Mouse (Mus musculus): Measurements from ENCODE around the gene Vrk1.

Vrk1 gene

DNA sequence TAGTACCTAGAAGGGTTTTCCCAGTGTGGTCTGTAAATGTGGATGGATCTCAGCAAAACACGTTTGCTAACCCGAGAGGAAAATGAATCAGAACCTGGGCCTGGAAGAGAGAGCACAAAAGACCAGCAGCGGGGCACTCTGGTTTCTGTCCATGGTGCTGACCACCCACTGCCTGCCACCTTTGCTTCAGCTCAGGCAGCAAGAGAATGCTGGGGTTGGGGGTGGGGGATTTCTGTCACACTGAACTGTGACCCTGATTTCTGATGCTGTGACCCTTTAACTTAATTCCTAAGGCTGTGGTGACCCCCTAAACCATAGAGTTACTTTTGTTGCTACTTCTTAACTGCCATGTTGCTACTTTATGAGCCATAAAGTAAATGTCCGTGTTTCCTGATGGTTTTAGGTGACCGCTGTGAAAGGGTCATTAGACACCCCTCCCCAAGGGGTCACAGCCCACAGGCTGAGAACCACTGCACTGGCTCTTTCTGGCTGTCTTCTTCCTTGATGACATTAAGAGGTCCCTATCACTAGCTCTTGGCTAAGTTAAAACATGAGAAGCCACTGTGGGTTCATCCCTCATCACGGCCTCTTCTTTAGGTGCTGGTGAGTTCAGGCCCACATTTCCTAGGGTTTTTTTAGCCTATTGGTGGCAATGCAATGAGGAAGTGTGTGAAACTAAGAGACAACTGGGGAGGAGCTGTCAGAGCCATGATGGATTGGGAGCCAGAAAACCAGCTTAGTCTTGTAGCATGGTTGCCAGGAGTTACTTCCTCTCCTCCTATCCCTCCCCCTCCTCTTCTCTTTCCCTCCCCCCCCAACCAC, 105.3 kb downstream of the Vrk1 start:
- TF ChIP-seq GATA4 (IDR thresholded peaks at IDR 0.05; ENCODE audit: insufficient replicate concordance, low read length), result no peak

DNA sequence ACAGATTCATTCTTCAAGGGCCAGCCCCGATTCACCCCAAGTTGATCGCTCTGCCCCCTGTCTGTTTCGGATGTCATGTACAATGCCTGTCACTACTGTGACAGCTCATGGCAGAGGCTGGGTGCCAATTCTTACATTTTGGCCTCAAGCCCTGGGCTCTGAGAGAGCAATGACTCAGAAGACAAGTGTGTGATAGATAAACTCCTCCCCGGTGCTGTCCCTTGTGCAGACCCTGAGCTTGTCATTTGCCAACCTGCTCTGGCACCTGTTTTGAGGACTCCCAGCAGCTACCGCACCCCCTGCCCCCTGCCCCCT, 105.8 kb downstream of the Vrk1 start:
- TF ChIP-seq GATA4 (IDR thresholded peaks at IDR 0.05; ENCODE audit: insufficient replicate concordance, low read length), result no peak

DNA sequence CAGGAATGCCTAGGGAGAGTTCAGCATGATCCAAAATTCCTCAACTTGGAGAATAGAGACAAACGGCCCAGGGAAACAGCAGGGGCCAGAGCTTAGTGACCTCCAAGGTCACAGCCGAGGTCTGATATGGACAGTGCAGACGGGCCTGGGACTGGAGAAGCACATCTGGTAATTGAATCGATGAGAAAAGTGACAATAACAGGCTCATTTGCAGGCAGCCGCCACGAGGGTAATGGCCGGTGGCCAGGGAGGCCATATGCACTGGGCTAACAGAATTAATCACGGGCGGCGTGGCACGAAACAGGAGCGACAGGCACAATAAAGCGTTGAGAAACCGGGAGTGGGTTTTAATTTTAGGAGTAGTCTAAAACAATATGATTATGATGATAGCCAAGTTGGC, 113.2 kb downstream of the Vrk1 start:
- TF ChIP-seq GATA4 (IDR thresholded peaks at IDR 0.05; ENCODE audit: insufficient replicate concordance, low read length), result no peak

DNA sequence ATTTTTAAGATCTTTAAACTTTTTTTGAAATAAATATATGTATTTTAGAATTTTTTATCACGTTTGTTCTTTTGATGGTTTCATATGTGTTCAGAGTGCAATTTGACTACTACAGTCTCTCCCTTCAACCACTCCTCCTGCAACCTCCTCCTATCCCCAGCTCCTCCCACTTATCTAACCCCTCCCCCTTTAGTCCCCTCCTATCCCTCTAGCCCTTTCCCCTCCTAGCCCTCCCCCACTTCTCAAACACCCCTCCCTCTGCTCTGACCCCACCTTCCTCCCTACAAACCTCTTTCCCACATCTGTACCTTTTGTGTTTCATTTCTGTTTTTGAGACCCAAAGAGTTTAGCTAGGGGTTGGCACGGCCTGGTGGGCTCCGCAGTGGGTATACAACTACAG, 114.6 kb downstream of the Vrk1 start:
- no peak for TF ChIP-seq GATA4 (IDR thresholded peaks at IDR 0.05; ENCODE audit: insufficient replicate concordance, low read length)

Measured in liver, adult (tissue).